Mouse (Mus musculus): ENCODE results near the gene Olfr550. TPM values are rescaled to one million over a fixed set of nuclear protein-coding genes. Genes with fewer than 3 reads are reported as not detected.
"Not testable (repeated sequence)": the region's sequence is repeated elsewhere in the genome, so short reads cannot be mapped to it uniquely, and the experiment has no call there.

Gene Olfr550
- polyA plus RNA-seq, 1 experiment from 2014 or later: 0.05 TPM

DNA sequence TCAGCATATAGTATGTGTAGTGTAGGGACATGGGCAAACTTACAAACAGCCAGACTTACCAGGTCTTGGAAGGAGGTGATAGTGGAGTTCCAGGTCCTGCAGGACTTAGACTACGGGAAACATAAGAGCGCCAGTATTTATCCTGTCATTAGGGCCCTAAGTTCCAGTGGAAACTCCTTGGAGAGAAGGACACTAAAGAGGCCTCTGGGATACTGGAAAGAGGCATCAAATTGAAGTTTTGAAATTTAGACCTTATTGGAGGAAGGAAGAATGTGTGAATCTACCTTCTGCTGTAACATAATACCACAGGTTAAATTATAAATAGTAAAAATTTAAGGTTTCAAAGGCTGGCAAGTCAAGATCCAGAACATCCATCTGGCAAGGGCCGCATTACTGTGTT is 20.5 kb downstream of the Olfr550 start, which contains the start of gene Olfr551:
Gene Olfr551 (minus strand): TSS at position 101 of the 400 bp plus-strand sequence.
- H3K9me3 ChIP-seq: no peaks in the 10 kb centered on the region
- no peak within 1 kb of the TSS for H3K4me2 ChIP-seq
- WGBS: 91% methylated on average over 3 of the region's 3 CpGs
- H3K9ac ChIP-seq: no peak within 1 kb of the TSS
- ATAC-seq (ENCODE audit: insufficient number of reproducible peaks, low FRiP score, low TSS enrichment, low read depth): no peak
- H3K4me1 ChIP-seq: no peaks in the 10 kb centered on the region
- H3K4me3 ChIP-seq: no peak within 1 kb of the TSS
- H3K27me3 ChIP-seq: no peaks in the 10 kb centered on the region
- no peak within 1 kb of the TSS for H3K27ac ChIP-seq
- H3K36me3 ChIP-seq: no peaks in the 10 kb centered on the region

DNA sequence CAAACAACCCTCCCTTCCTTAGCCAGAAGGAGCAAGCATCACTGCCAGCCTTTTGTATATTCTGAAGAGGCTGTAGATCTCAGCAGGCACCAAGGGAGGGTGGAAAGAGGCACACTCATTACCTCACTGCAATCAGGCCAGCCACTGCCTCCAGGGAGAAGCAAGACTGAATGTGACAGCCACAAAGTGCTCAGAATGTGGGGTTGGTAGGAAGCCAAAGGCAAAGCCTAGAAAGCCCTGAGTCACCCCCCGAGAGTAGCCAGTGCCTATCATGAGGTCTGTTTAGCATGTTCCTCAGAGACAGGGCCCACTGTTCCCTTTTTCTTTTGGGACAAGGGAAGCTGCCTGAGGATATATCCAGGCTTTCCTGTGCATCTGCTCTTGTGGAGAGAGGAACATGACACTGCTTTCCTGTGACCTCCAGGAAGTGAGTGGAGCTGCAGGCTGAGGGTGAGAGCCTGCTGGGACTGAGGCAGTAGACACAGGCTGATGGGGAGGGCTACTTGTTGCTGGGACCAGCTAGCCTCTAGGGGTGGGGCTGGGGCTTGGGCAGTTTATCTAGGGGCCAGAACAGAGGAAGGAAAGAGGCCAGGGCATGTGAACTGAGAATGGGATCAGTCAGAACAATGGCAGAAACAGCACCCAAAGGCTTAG is 26.3 kb downstream of the Olfr550 start, which contains the start of gene Olfr552:
Gene Olfr552 (plus strand): TSS at position 393 of the 654 bp plus-strand sequence.
- Histone ChIP-seq H3K4me2 (no peak within 1 kb of the TSS), H3K27me3 (no peaks in the 10 kb centered on the region), H3K4me1 (no peaks in the 10 kb centered on the region), H3K9me3 (no peaks in the 10 kb centered on the region), H3K27ac (no peak within 1 kb of the TSS), H3K36me3 (no peaks in the 10 kb centered on the region), H3K9ac (no peak within 1 kb of the TSS), H3K4me3 (no peak within 1 kb of the TSS)
- no peak for ATAC-seq (ENCODE audit: insufficient number of reproducible peaks, low FRiP score, low TSS enrichment, low read depth)
- 52% methylated on average over 1 of the region's 1 CpGs for WGBS

DNA sequence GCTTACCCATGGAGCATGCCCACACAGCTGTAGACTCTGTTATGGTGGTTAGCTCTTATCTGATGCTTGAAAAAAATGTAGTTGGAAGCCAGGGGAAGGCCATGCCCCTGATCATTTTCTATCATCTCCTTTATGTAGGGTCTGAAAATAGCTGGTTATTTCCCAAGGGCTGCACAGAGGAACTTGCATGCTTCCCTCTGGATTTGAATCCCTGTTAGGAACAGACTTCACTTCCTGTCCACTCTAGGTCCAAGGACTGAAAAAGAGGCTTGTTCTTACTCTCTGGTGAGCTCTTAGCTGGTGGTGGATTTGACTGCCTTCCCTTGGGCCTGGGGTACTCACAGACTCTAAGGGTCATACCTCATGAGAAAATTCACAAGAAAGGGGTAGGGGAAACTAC is 46.9 kb downstream of the Olfr550 start, which contains the start of gene Olfr553:
Gene Olfr553 (minus strand): TSS at position 101 of the 400 bp plus-strand sequence.
- Histone ChIP-seq H3K27ac (no peak within 1 kb of the TSS), H3K27me3 (no peaks in the 10 kb centered on the region), H3K36me3 (no peaks in the 10 kb centered on the region), H3K9me3 (no peaks in the 10 kb centered on the region), H3K4me2 (no peak within 1 kb of the TSS), H3K4me3 (no peak within 1 kb of the TSS), H3K4me1 (no peaks in the 10 kb centered on the region), H3K9ac (no peak within 1 kb of the TSS)
- ATAC-seq (ENCODE audit: insufficient number of reproducible peaks, low FRiP score, low TSS enrichment, low read depth): no peak

DNA sequence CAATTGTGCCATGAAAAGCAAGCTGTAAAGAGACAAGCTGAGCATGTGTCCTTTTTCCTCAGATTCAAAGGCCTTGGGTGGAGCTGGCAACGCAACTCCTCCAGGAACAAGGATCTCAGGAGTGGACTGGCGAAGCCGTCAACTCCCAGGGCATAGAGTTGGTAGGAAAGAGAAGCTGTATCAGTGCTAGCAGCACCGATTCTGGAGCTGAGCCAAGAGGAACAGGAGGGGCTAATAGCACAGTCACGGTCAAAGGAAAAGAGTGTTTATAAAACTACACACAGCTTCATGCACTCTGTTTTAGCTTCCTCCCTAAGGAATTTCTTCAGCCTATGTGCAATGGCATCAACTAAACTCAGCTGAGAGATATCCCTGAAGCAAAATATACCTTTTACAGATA is 48.4 kb downstream of the Olfr550 start:
- no peaks in the 10 kb centered on the region for H3K4me1 ChIP-seq
- no peak overlapping the region for H3K27ac ChIP-seq
- H3K9me3 ChIP-seq: no peaks in the 10 kb centered on the region
- WGBS: 49% methylated on average over 5 of the region's 5 CpGs
- no peak overlapping the region for H3K4me3 ChIP-seq
- no peak overlapping the region for H3K9ac ChIP-seq
- ATAC-seq (ENCODE audit: insufficient number of reproducible peaks, low FRiP score, low TSS enrichment, low read depth): no peak
- H3K36me3 ChIP-seq: no peaks in the 10 kb centered on the region
- no peaks in the 10 kb centered on the region for H3K27me3 ChIP-seq
- no peak overlapping the region for H3K4me2 ChIP-seq

DNA sequence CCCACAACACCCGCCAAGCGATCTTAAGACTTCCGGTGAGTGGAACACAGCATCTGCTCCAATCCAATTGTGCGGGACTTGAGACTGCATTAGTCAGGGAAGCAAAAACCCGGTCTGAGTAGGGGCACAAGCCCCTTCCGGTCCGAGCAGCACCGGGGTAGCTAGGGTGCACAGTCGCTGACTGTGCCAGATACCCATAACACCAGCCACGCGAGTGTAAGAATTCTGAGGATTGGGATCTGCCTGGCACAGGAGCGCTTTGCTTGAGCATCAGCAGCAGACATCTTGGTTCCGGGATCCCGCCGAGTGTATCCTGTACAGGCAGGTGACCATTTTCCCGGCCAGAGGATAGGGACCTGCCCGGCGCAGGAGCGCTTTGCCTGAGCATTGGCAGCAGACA is 49.1 kb downstream of the Olfr550 start:
- H3K27me3 ChIP-seq; H3K4me2 ChIP-seq; ATAC-seq (ENCODE audit: insufficient number of reproducible peaks, low FRiP score, low TSS enrichment, low read depth); H3K4me3 ChIP-seq; H3K36me3 ChIP-seq; H3K4me1 ChIP-seq; H3K9me3 ChIP-seq; H3K27ac ChIP-seq; H3K9ac ChIP-seq: not testable (repeated sequence)
- WGBS: 89% methylated on average over 19 of the region's 19 CpGs

Other genes with a start within 250 kb of the Olfr550 start
- 120 and 122 TPM in 2 replicates for gene Rrm1, start 129.7 kb upstream of the Olfr550 start, polyA plus RNA-seq (2015; fragmentation: Nextera tagmentation; extraction: Ambion mirVana)
- 0.24 TPM in 1 of 2 replicates, not detected in the other for gene Olfr543, start 89.8 kb upstream of the Olfr550 start, polyA plus RNA-seq (2015; fragmentation: Nextera tagmentation; extraction: Ambion mirVana)
- gene Olfr544, start 83.1 kb upstream of the Olfr550 start, polyA plus RNA-seq (2015; fragmentation: Nextera tagmentation; extraction: Ambion mirVana): 0.09 TPM in 2 replicates
- 0.06 and 0.10 TPM in 2 replicates for gene Olfr545, start 71.9 kb upstream of the Olfr550 start, polyA plus RNA-seq (2015; fragmentation: Nextera tagmentation; extraction: Ambion mirVana)
- gene Olfr547, start 36.7 kb upstream of the Olfr550 start, polyA plus RNA-seq (2015; fragmentation: Nextera tagmentation; extraction: Ambion mirVana): not detected in 2 replicates
- gene Olfr548-ps1, start 30.5 kb upstream of the Olfr550 start, polyA plus RNA-seq (2015; fragmentation: Nextera tagmentation; extraction: Ambion mirVana): not detected in 2 replicates
- gene Olfr549, start 21.6 kb upstream of the Olfr550 start, polyA plus RNA-seq (2015; fragmentation: Nextera tagmentation; extraction: Ambion mirVana): not detected in 2 replicates
- gene Trim21, start 6.0 kb upstream of the Olfr550 start, polyA plus RNA-seq (2015; fragmentation: Nextera tagmentation; extraction: Ambion mirVana): 0.49 and 0.97 TPM in 2 replicates
- gene Olfr551, start 20.4 kb downstream of the Olfr550 start, polyA plus RNA-seq (2015; fragmentation: Nextera tagmentation; extraction: Ambion mirVana): not detected in 2 replicates
- not detected in 2 replicates for gene Olfr552, start 26.3 kb downstream of the Olfr550 start, polyA plus RNA-seq (2015; fragmentation: Nextera tagmentation; extraction: Ambion mirVana)
- not detected in 2 replicates for gene Olfr553, start 46.8 kb downstream of the Olfr550 start, polyA plus RNA-seq (2015; fragmentation: Nextera tagmentation; extraction: Ambion mirVana)
- gene Olfr554, start 67.0 kb downstream of the Olfr550 start, polyA plus RNA-seq (2015; fragmentation: Nextera tagmentation; extraction: Ambion mirVana): not detected in 2 replicates
- gene Olfr555, start 87.4 kb downstream of the Olfr550 start, polyA plus RNA-seq (2015; fragmentation: Nextera tagmentation; extraction: Ambion mirVana): not detected in 2 replicates
- gene Olfr556, start 93.5 kb downstream of the Olfr550 start, polyA plus RNA-seq (2015; fragmentation: Nextera tagmentation; extraction: Ambion mirVana): not detected in 2 replicates
- gene Trim68, start 115.9 kb downstream of the Olfr550 start, polyA plus RNA-seq (2015; fragmentation: Nextera tagmentation; extraction: Ambion mirVana): 13.6 and 14.3 TPM in 2 replicates
- gene Olfr557, start 124.5 kb downstream of the Olfr550 start, polyA plus RNA-seq (2015; fragmentation: Nextera tagmentation; extraction: Ambion mirVana): not detected in 2 replicates
- gene Olfr558, start 130.8 kb downstream of the Olfr550 start, polyA plus RNA-seq (2015; fragmentation: Nextera tagmentation; extraction: Ambion mirVana): 1.1 and 1.8 TPM in 2 replicates
- gene Olfr33, start 147.6 kb downstream of the Olfr550 start, polyA plus RNA-seq (2015; fragmentation: Nextera tagmentation; extraction: Ambion mirVana): not detected in 2 replicates
- not detected in 2 replicates for gene Olfr559, start 156.0 kb downstream of the Olfr550 start, polyA plus RNA-seq (2015; fragmentation: Nextera tagmentation; extraction: Ambion mirVana)
- not detected in 2 replicates for gene Olfr560, start 187.9 kb downstream of the Olfr550 start, polyA plus RNA-seq (2015; fragmentation: Nextera tagmentation; extraction: Ambion mirVana)
- gene Olfr78, start 188.0 kb downstream of the Olfr550 start, polyA plus RNA-seq (2015; fragmentation: Nextera tagmentation; extraction: Ambion mirVana): 0.22 and 0.34 TPM in 2 replicates
- gene Olfr561, start 199.8 kb downstream of the Olfr550 start, polyA plus RNA-seq (2015; fragmentation: Nextera tagmentation; extraction: Ambion mirVana): not detected in 2 replicates
- gene Olfr564, start 232.0 kb downstream of the Olfr550 start, polyA plus RNA-seq (2015; fragmentation: Nextera tagmentation; extraction: Ambion mirVana): not detected in 2 replicates

All from limb, embryonic 15.5 days (tissue).